Mouse (Mus musculus) cerebellum, postnatal 10 days (tissue): Measurements from ENCODE around the gene Hsf2bp.

Source experiments
- DNase-seq, 2 experiments: peaks; one replicate each; pipeline ENCODE4 v3.0.0; 2021; ENCODE audit warnings: mixed read lengths in 2 of 2

The Hsf2bp gene

GRCm38 (mm10) chr17:31905201-31905790 is 130.9 kb downstream of the Hsf2bp start:
- DNase-seq = no peak

GRCm38 (mm10) chr17:31904036-31904435 is 132.1 kb downstream of the Hsf2bp start:
- DNase-seq = no peak

- DNase-seq = no peak
Measured at GRCm38 (mm10) chr17:31902630-31903198, 133.4 kb downstream of the Hsf2bp start.

GRCm38 (mm10) chr17:31901461-31902204 is 134.5 kb downstream of the Hsf2bp start:
- peak in 1 of 2 experiments; percentile 28 for DNase-seq

- DNase-seq = no peak
Measured at GRCm38 (mm10) chr17:31898941-31899340, 137.2 kb downstream of the Hsf2bp start.

- DNase-seq = no peak
Measured at GRCm38 (mm10) chr17:31897186-31897793, 138.9 kb downstream of the Hsf2bp start.

- no peak for DNase-seq
Measured at GRCm38 (mm10) chr17:31896751-31897150, 139.4 kb downstream of the Hsf2bp start.

- no peak for DNase-seq
Measured at GRCm38 (mm10) chr17:31896311-31896710, 139.8 kb downstream of the Hsf2bp start.
